Mouse (Mus musculus): ENCODE results near the gene Esam. TPM values are rescaled to one million over a fixed set of nuclear protein-coding genes. Genes with fewer than 3 reads are reported as not detected.

Esam gene
- polyA plus RNA-seq, 1 experiment from 2014 or later = 48.3 TPM

DNA sequence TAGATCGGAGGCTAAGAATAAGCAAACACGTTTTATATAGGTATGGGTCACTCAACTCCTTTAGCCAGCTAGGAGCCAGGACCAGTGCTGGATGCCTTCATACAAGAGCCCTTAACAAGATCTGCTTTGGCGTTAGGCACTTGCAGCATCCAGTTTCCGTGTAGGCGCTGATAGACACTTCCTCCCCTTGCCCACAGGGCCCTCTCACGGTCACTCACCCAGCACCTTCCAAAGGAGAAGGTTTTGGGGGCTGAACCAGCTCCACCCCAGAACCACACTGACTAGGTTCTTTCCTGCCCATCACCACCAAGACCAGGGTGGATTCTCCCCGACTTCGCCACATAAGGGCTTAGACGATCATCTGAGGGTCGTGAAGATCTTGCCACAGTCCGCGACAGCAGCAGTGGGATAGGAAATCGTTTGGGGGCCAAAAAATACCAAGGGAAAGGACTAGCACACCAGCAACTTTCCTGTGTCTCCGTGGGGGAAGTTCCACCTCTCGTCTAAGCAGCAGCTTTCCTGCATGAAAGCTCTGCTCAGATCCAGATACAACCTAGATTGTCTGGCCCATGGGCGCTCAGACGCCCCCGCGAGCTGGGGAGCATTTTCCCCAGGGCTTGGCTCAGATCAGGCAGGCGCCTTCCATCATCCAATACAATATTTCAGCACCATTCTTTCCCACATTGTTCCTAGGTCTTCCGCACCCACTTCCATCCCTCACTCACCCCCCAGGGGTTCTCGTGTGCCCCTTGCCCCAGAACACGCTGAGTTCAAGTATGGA, 24.1 kb downstream of the Esam start:
- ATAC-seq (ENCODE audit: low FRiP score) = no peak
- H3K27me3 ChIP-seq (ENCODE audit: control insufficient read depth, insufficient read depth, low read length) = peaks cover 67% of the 10 kb centered on the region
- WGBS = 3% methylated on average over 23 of the region's 23 CpGs

DNA sequence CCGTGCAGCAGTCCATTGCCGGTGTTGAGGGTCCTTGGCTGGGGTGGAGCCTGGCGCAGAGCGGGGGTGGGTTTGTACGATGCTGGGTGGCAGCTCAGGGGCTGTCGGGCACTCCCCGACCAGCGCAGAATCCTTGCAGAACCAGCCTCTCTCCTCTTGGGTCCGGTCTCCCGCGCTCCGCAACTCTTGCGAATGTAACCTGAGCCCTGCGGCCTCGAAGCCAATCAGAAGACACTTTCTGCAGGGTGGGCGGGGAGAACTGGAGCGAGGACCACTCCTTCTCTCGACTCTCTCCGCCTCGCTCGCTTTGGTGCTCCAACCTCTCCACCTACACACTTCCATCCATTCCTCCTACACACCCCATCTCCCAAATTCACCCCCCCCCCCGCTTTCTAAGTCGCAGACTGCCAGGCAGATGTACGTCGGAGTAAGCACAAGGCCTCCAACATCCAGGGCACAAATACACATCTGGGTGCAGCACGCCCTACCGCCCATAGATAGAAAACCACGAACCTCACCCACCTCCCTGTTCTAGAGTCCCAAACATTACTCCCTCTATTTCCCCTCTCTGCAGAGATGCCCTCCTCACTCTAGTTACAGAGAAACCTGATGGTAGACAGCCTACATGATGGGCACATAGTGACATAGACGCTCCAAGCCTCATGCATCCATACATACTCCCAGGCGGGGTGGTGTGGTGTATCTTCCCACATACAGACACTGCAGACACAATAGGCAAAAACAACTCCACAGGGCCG, 24.8 kb downstream of the Esam start, which contains the start of gene Nrgn:
TSS of gene Nrgn (minus strand) at position 369 of the 758 bp plus-strand sequence.
- Histone ChIP-seq H3K27ac (no peak within 1 kb of the TSS), H3K36me3 (replicated peaks; ENCODE audit: control insufficient read depth, insufficient read depth) (no peaks in the 10 kb centered on the region), H3K4me3 (replicated peaks; ENCODE audit: low read length) (peak within 1 kb of the TSS; percentile 40), H3K9ac (peak within 1 kb of the TSS; percentile 48), H3K9me3 (ENCODE audit: control insufficient read depth, low read length) (no peaks in the 10 kb centered on the region), H3K4me1 (replicated peaks; ENCODE audit: control insufficient read depth, insufficient read depth, low read length) (0 out of 2 replicates have a peak, but pooled peaks cover 5% of the 10 kb centered on the region), H3K27me3 (ENCODE audit: control insufficient read depth, insufficient read depth, low read length) (peaks cover 60% of the 10 kb centered on the region), H3K4me2 (replicated peaks) (peak within 1 kb of the TSS; percentile 96)
- WGBS = 4% methylated on average over 31 of the region's 31 CpGs
- DNase-seq (ENCODE audit: low spot score) (peak; percentile 70), ATAC-seq (ENCODE audit: low FRiP score) (peak; percentile 91)

More for the DNA sequence above, 24.1 kb downstream of the Esam start:
- peak overlapping the region; percentile 48 for H3K9ac ChIP-seq
- no peaks in the 10 kb centered on the region for H3K36me3 ChIP-seq (replicated peaks; ENCODE audit: control insufficient read depth, insufficient read depth)
- H3K27ac ChIP-seq = no peak overlapping the region
- DNase-seq (ENCODE audit: low spot score) = no peak
- 0 out of 2 replicates have a peak, but pooled peaks cover 5% of the 10 kb centered on the region for H3K4me1 ChIP-seq (replicated peaks; ENCODE audit: control insufficient read depth, insufficient read depth, low read length)
- peak overlapping the region; percentile 40 for H3K4me3 ChIP-seq (replicated peaks; ENCODE audit: low read length)
- H3K9me3 ChIP-seq (ENCODE audit: control insufficient read depth, low read length) = no peaks in the 10 kb centered on the region
- peak overlapping the region; percentile 96 for H3K4me2 ChIP-seq (replicated peaks)

DNA sequence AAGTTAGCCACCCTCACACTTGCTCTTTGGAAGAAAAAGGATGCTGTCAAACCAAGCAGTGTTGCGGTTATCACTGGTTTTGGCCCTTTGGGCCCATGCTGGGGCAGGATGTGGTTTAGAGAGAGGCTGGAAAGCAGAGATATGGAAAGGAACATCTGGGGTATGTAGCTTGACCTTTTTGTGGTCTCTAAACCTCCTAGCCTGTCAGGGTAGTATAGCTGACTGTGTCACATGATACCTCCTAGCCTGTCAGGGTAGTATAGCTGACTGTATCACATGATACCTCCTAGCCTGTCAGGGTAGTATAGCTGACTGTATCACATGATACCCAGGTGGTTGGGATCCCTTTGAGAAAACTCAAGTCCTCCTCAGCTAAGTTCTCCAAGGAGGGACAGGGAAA, 26.4 kb downstream of the Esam start:
- H3K9ac ChIP-seq = no peak overlapping the region
- H3K9me3 ChIP-seq (ENCODE audit: control insufficient read depth, low read length) = no peaks in the 10 kb centered on the region
- 87% methylated on average over 1 of the region's 1 CpGs for WGBS
- H3K27ac ChIP-seq = no peak overlapping the region
- peaks cover 49% of the 10 kb centered on the region for H3K27me3 ChIP-seq (ENCODE audit: control insufficient read depth, insufficient read depth, low read length)
- H3K4me1 ChIP-seq (replicated peaks; ENCODE audit: control insufficient read depth, insufficient read depth, low read length) = 0 out of 2 replicates have a peak, but pooled peaks cover 5% of the 10 kb centered on the region
- H3K36me3 ChIP-seq (replicated peaks; ENCODE audit: control insufficient read depth, insufficient read depth) = no peaks in the 10 kb centered on the region
- no peak overlapping the region for H3K4me2 ChIP-seq (replicated peaks)
- H3K4me3 ChIP-seq (replicated peaks; ENCODE audit: low read length) = no peak overlapping the region
- no peak for DNase-seq (ENCODE audit: low spot score)
- ATAC-seq (ENCODE audit: low FRiP score) = no peak

DNA sequence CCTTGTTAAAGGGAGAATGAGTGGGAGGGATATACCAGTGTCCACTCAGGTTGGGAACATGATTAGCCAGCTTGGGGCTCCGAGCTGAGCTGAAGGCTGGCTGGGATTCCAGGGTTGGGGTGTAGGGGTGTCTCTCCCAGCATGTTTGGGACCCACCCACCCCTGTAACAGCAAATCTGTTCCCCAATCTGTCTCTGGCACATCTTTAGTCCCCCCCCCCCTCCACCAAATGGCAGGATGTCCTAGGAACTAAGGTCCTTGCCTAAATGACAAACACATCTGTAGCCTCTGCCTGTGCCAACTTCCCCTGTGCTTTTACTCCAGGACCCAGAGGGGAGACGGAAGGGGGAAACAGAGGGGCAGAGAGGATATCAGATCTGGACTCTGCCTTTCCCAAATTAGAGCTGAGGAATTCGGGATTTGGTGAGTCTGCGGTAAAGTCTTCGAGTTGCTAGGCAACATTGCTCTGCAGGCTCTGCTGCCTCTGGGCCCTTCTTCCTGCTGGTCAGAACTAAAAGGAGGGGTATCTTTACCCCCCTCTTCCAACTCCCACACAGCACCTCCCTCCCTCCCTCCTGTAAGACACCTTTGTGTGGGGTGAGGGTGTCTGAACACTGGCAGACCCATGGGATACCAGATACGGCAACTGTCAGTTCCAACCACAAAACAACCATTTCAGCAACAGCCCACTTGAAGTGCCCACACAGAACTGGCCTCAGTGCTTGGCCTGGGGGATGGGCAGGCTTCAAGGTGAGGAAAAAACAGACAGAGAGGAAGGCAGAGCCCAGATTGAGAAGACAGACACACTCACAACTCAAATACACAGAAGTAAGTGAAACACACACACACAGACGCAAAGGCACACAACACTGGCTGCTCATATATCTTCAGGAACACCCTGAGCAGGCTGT, 27.2 kb downstream of the Esam start, which contains the start of gene Siae:
TSS of gene Siae (plus strand) at position 861 of the 911 bp plus-strand sequence.
- Histone ChIP-seq H3K27me3 (ENCODE audit: control insufficient read depth, insufficient read depth, low read length) (peaks cover 41% of the 10 kb centered on the region), H3K4me3 (replicated peaks; ENCODE audit: low read length) (no peak within 1 kb of the TSS), H3K27ac (no peak within 1 kb of the TSS), H3K4me2 (replicated peaks) (no peak within 1 kb of the TSS), H3K9me3 (ENCODE audit: control insufficient read depth, low read length) (no peaks in the 10 kb centered on the region), H3K9ac (no peak within 1 kb of the TSS), H3K36me3 (replicated peaks; ENCODE audit: control insufficient read depth, insufficient read depth) (no peaks in the 10 kb centered on the region), H3K4me1 (replicated peaks; ENCODE audit: control insufficient read depth, insufficient read depth, low read length) (0 out of 2 replicates have a peak, but pooled peaks cover 5% of the 10 kb centered on the region)
- DNase-seq (ENCODE audit: low spot score) (no peak), ATAC-seq (ENCODE audit: low FRiP score) (no peak)
- 28% methylated on average over 7 of the region's 7 CpGs for WGBS

DNA sequence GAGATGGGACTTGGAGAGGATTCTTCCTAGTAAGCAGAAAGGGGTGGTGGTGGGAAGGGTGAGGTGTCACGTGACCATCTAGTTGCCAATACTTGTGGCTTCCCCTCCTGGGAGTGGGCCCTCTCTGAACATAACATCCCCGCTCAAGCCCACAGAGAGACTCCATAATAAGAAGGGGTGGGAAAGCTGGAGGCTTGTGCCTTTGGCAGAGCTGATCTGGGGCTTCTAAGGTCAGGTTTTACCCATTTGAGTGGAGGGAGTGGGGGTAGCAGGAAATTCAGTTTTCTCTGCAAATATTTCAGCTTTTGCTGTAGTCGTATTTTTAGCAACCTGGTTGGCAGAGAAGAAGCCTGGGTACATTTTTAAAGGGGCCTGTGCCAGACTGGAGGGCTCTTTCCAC, 28.5 kb downstream of the Esam start:
- WGBS = 84% methylated on average over 3 of the region's 3 CpGs
- 0 out of 2 replicates have a peak, but pooled peaks cover 5% of the 10 kb centered on the region for H3K4me1 ChIP-seq (replicated peaks; ENCODE audit: control insufficient read depth, insufficient read depth, low read length)
- no peak overlapping the region for H3K9ac ChIP-seq
- H3K36me3 ChIP-seq (replicated peaks; ENCODE audit: control insufficient read depth, insufficient read depth) = no peaks in the 10 kb centered on the region
- H3K4me2 ChIP-seq (replicated peaks) = no peak overlapping the region
- ATAC-seq (ENCODE audit: low FRiP score) (no peak), DNase-seq (ENCODE audit: low spot score) (no peak)
- peaks cover 28% of the 10 kb centered on the region for H3K27me3 ChIP-seq (ENCODE audit: control insufficient read depth, insufficient read depth, low read length)
- no peak overlapping the region for H3K27ac ChIP-seq
- H3K9me3 ChIP-seq (ENCODE audit: control insufficient read depth, low read length) = no peaks in the 10 kb centered on the region
- H3K4me3 ChIP-seq (replicated peaks; ENCODE audit: low read length) = no peak overlapping the region

DNA sequence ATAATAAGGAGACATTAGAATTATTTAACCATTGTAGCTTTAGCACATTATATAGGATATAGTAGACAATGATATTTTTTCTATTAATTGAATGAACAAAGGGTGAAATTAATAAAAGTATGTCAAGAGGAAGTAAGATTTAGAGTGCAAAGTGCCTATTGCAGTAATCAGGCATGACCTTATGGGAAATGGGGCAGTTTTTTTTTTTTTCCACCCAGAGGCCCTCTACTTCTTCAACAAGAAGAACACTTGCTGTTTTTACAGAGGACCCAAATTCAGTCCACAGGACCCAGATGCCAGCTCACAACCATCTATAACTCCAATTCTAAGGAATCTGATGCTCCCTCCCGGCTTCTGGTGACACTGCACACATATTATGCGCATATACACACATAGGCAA, 32.7 kb downstream of the Esam start:
- 82% methylated on average over 2 of the region's 2 CpGs for WGBS
- DNase-seq (ENCODE audit: low spot score) (no peak), ATAC-seq (ENCODE audit: low FRiP score) (no peak)
- Histone ChIP-seq H3K27ac (no peak overlapping the region), H3K9ac (no peak overlapping the region), H3K4me1 (replicated peaks; ENCODE audit: control insufficient read depth, insufficient read depth, low read length) (no peaks in the 10 kb centered on the region), H3K36me3 (replicated peaks; ENCODE audit: control insufficient read depth, insufficient read depth) (no peaks in the 10 kb centered on the region), H3K4me2 (replicated peaks) (no peak overlapping the region), H3K4me3 (replicated peaks; ENCODE audit: low read length) (no peak overlapping the region), H3K27me3 (ENCODE audit: control insufficient read depth, insufficient read depth, low read length) (no peaks in the 10 kb centered on the region), H3K9me3 (ENCODE audit: control insufficient read depth, low read length) (no peaks in the 10 kb centered on the region)

DNA sequence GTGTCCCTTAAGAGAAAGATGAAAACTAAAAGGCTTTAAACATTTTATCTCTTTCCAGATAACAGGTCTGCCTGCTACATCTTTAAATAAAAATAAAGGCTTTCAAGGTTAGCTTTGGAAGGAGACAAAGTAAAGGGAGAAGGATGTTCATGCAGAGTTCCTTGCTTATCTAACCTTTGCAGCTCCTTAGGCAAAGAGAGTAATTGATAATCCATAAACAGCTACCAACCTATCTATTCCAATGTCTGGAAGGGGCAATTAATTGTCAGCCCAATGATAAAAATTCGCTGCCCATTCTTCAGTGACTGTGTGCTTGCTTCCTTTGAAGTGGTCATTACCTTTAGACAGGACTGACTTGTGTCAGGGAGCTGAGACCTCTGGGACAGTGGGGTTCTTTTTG, 35.9 kb downstream of the Esam start:
- no peaks in the 10 kb centered on the region for H3K9me3 ChIP-seq (ENCODE audit: control insufficient read depth, low read length)
- peaks cover 10% of the 10 kb centered on the region for H3K4me1 ChIP-seq (replicated peaks; ENCODE audit: control insufficient read depth, insufficient read depth, low read length)
- H3K27me3 ChIP-seq (ENCODE audit: control insufficient read depth, insufficient read depth, low read length) = no peaks in the 10 kb centered on the region
- no peak for ATAC-seq (ENCODE audit: low FRiP score)
- DNase-seq (ENCODE audit: low spot score) = no peak
- H3K27ac ChIP-seq = no peak overlapping the region
- no peaks in the 10 kb centered on the region for H3K36me3 ChIP-seq (replicated peaks; ENCODE audit: control insufficient read depth, insufficient read depth)
- 68% methylated on average over 1 of the region's 1 CpGs for WGBS
- H3K4me3 ChIP-seq (replicated peaks; ENCODE audit: low read length) = no peak overlapping the region
- no peak overlapping the region for H3K9ac ChIP-seq
- no peak overlapping the region for H3K4me2 ChIP-seq (replicated peaks)

DNA sequence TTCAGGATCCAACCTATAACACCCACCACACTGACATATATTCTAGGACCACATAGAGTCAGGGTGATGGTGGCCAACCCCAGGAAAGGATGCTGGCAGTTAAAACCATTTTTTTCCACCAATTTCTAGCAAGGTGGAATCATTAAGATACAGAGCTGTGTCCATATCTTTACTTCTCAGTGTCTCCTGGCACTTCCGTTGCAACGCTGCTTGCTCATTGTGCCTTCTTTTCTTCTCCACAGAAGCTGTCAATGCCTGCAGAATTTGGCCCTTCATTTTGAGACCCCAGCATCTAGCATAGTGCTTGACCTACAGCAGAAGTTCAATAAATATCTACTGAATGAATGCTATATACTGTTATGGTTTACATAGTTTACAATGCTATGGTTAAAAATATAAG, 39.1 kb downstream of the Esam start:
- Histone ChIP-seq H3K4me1 (replicated peaks; ENCODE audit: control insufficient read depth, insufficient read depth, low read length) (peaks cover 10% of the 10 kb centered on the region), H3K4me3 (replicated peaks; ENCODE audit: low read length) (no peak overlapping the region), H3K36me3 (replicated peaks; ENCODE audit: control insufficient read depth, insufficient read depth) (no peaks in the 10 kb centered on the region), H3K27me3 (ENCODE audit: control insufficient read depth, insufficient read depth, low read length) (no peaks in the 10 kb centered on the region), H3K9ac (no peak overlapping the region), H3K9me3 (ENCODE audit: control insufficient read depth, low read length) (no peaks in the 10 kb centered on the region), H3K27ac (no peak overlapping the region), H3K4me2 (replicated peaks) (no peak overlapping the region)
- no peak for ATAC-seq (ENCODE audit: low FRiP score)
- WGBS = 90% methylated on average over 2 of the region's 2 CpGs
- DNase-seq (ENCODE audit: low spot score) = no peak
